Mouse (Mus musculus) intestine, embryonic 16.5 days (tissue): Measurements from ENCODE around the gene Fam114a2. TPM values are rescaled to one million over a fixed set of nuclear protein-coding genes. Genes with fewer than 3 reads are reported as not detected.
A peak's percentile ranks its signal among the peaks of the same experiment; 100 is the strongest.

Source experiments
- ATAC-seq: fragments of 200-750 bp; cut with Nextera tagmentation; 2 replicates; pipeline ENCODE4 v1.8.0; 2017; ENCODE audit warnings: moderate TSS enrichment, moderate library complexity
- H3K27ac ChIP-seq: fragments of 300-500 bp; sonication (generic); 2 replicates; pipeline ENCODE4 v1.5.1; 2014; ENCODE audit warnings: mild to moderate bottlenecking, low read length
- H3K27me3 ChIP-seq: fragments of 300-500 bp; sonication (generic); replicated peaks from 2 replicates; pipeline ENCODE4 v1.6.1; 2014; ENCODE audit warnings: low read length, control low read depth, mixed read lengths; ENCODE audit not compliant: control insufficient read depth, insufficient read depth
- H3K36me3 ChIP-seq: fragments of 300-500 bp; sonication (generic); 2 replicates; pipeline ENCODE4 v1.6.1; 2014; ENCODE audit warnings: low read length, control low read depth; ENCODE audit not compliant: control insufficient read depth, insufficient read depth
- H3K4me1 ChIP-seq: fragments of 300-500 bp; sonication (generic); 2 replicates; pipeline ENCODE4 v1.6.1; 2014; ENCODE audit warnings: low read length, control low read depth, mixed read lengths; ENCODE audit not compliant: control insufficient read depth, insufficient read depth
- H3K4me2 ChIP-seq: fragments of 300-500 bp; sonication (generic); 2 replicates; pipeline ENCODE4 v1.6.1; 2014; ENCODE audit warnings: low read depth, low read length, control low read depth
- H3K4me3 ChIP-seq: fragments of 300-500 bp; sonication (generic); 2 replicates; pipeline ENCODE4 v1.5.1; 2014; ENCODE audit warnings: mild to moderate bottlenecking, low read length
- H3K9ac ChIP-seq: fragments of 300-500 bp; sonication (generic); 2 replicates; pipeline ENCODE4 v1.6.1; 2014; ENCODE audit warnings: low read depth, low read length
- H3K9me3 ChIP-seq: fragments of 300-500 bp; sonication (generic); 2 replicates; pipeline ENCODE4 v1.6.1; 2016; ENCODE audit warnings: low read length, control low read depth; ENCODE audit not compliant: control insufficient read depth
- whole genome bisulfite sequencing: fragments of 180-500 bp; shearing (Covaris S2); extraction: QIAGEN DNeasy Blood & Tissue Kit; methylation state at CpG from one replicate; pipeline ENCODE4 v1.1.7; 2014; 5-methylcytosine and 5-hydroxymethylcytosine counted together
- polyA plus RNA-seq: library from polyadenylated mRNA; unstranded; fragments of >200 nt; fragmentation: Nextera tagmentation; extraction: Ambion mirVana; gene quantifications from 2 replicates; pipeline ENCODE4 v1.2.1, GENCODE M21; 2015

Fam114a2 gene
- polyA plus RNA-seq, 1 experiment from 2014 or later, result 90.5 TPM

GRCm38 (mm10) chr11:57497701-57498100 is 20.7 kb downstream of the Fam114a2 start:
- 0 out of 2 replicates have a peak, but pooled peaks cover 4% of the 10 kb centered on the region for H3K4me1 ChIP-seq
- H3K9ac ChIP-seq, result no peak overlapping the region
- no peaks in the 10 kb centered on the region for H3K9me3 ChIP-seq
- WGBS, result 79% methylated on average over 3 of the region's 3 CpGs
- H3K4me2 ChIP-seq, result no peak overlapping the region
- peaks cover 20% of the 10 kb centered on the region; the same call in 1 of the 2 replicates for H3K36me3 ChIP-seq
- no peak overlapping the region for H3K4me3 ChIP-seq
- no peak for ATAC-seq
- H3K27me3 ChIP-seq, result no peaks in the 10 kb centered on the region
- H3K27ac ChIP-seq, result no peak overlapping the region

DNA sequence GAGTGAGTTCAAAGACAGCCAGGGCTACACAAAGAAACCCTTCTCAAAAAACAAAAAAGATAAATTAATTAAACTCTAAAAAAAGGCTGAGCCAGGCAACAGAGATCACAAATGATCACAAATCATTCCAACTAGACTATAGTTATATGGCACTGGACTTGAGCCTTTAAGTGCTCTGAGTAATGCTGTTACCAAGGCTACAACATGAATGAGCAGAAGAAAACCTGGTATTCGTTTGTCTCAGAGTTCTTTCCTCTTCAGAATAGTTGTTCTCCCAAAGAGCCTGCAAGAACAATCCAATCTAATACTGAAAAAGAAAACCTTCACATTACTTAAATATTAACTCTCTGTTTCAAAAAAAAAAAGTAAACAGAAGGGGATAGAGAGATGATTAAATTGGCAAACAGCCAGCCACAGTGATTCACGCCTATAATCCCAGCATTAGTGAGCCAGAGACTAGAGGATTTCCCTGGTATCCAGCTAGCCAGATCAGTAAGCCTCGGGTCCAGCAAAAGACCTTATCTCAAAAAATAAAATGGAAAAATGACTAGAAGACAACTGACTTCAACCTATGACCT is 21.9 kb downstream of the Fam114a2 start:
- Histone ChIP-seq H3K9ac (no peak overlapping the region), H3K27ac (no peak overlapping the region; the same call in 1 of the 2 replicates), H3K4me3 (no peak overlapping the region), H3K36me3 (peaks cover 20% of the 10 kb centered on the region; the same call in 1 of the 2 replicates), H3K9me3 (no peaks in the 10 kb centered on the region), H3K4me2 (no peak overlapping the region), H3K4me1 (0 out of 2 replicates have a peak, but pooled peaks cover 4% of the 10 kb centered on the region), H3K27me3 (no peaks in the 10 kb centered on the region)
- ATAC-seq, result peak; percentile 60
- WGBS, result 37% methylated on average over 3 of the region's 3 CpGs

DNA sequence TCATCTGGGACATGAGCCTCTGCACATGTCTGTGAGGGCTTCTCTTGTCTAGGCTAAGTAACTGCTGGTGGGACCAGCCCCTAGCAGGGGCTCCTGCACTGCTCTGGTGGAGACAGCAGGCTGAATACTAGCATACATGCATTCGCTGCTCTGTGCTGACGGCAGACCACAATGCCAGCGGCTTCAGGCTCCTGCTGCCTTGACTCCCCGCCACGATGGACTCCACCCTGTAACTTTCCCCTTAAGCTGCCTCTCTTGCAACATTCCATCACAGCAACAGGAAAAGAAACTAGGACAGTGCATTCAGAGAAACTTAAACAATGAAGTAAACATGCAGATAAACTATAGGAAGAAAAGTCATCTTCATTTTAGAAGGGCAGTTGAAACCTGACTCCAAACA is 30.0 kb downstream of the Fam114a2 start:
- Histone ChIP-seq H3K4me3 (no peak overlapping the region), H3K9me3 (no peaks in the 10 kb centered on the region), H3K4me2 (no peak overlapping the region), H3K36me3 (peaks cover 19% of the 10 kb centered on the region), H3K9ac (no peak overlapping the region), H3K27me3 (no peaks in the 10 kb centered on the region), H3K4me1 (no peaks in the 10 kb centered on the region), H3K27ac (no peak overlapping the region)
- ATAC-seq, result no peak
- 70% methylated on average over 5 of the region's 5 CpGs for whole genome bisulfite sequencing

- Histone ChIP-seq H3K4me1 (no peaks in the 10 kb centered on the region), H3K36me3 (peaks cover 3% of the 10 kb centered on the region; the same call in 1 of the 2 replicates), H3K4me2 (no peak overlapping the region), H3K27ac (no peak overlapping the region), H3K9ac (no peak overlapping the region), H3K9me3 (no peaks in the 10 kb centered on the region), H3K4me3 (no peak overlapping the region), H3K27me3 (no peaks in the 10 kb centered on the region)
- no peak for ATAC-seq
- WGBS, result 90% methylated on average over 5 of the region's 5 CpGs
Measured at GRCm38 (mm10) chr11:57478077-57478476, 40.3 kb downstream of the Fam114a2 start.

- Histone ChIP-seq H3K4me1 (no peaks in the 10 kb centered on the region), H3K4me2 (no peak overlapping the region), H3K4me3 (no peak overlapping the region), H3K36me3 (0 out of 2 replicates have a peak, but pooled peaks cover 3% of the 10 kb centered on the region), H3K9me3 (no peaks in the 10 kb centered on the region), H3K27me3 (no peaks in the 10 kb centered on the region), H3K27ac (no peak overlapping the region), H3K9ac (no peak overlapping the region)
- no peak for ATAC-seq
- 48% methylated on average over 6 of the region's 6 CpGs for WGBS
Measured at GRCm38 (mm10) chr11:57475119-57475518, 43.3 kb downstream of the Fam114a2 start.

DNA sequence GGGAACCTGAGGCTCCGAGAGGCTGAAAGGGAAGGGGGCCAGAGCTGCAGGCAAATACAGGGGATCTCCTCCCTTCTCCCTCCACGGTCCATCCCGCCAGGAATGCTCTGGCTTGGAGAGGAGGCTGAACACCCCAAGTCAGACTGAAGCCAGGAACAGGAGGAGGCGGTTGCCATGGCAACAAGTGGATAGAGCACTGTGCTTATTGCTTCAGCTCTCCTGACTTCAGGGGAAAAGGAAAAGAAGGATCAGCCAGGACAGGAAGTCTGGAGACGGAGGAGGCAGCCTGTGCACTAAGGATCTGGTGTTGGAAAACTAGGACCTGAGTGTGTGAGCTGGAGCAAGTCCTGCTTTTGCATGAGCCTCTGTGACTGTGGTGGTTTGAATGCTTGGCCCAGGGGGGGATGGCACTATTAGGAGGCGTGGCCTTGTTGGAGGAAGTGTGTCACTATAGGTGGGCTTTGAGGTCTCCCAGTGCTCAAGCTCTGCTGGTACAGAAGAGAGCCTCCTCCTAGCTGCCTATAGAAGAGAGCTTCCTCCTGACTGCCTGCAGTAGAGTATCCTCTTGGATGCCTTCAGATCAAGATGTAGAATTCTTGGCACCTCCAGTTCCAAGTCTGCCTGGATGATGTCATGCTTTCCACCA is 44.0 kb downstream of the Fam114a2 start:
- no peak for ATAC-seq
- WGBS, result 63% methylated on average over 6 of the region's 6 CpGs

GRCm38 (mm10) chr11:57470979-57471378 is 47.4 kb downstream of the Fam114a2 start:
- H3K27me3 ChIP-seq, result no peaks in the 10 kb centered on the region
- H3K27ac ChIP-seq, result no peak overlapping the region
- 80% methylated on average over 7 of the region's 7 CpGs for WGBS
- H3K4me3 ChIP-seq, result no peak overlapping the region
- no peak overlapping the region for H3K4me2 ChIP-seq
- H3K36me3 ChIP-seq, result no peaks in the 10 kb centered on the region
- H3K9ac ChIP-seq, result no peak overlapping the region
- H3K4me1 ChIP-seq, result no peaks in the 10 kb centered on the region
- no peak for ATAC-seq
- H3K9me3 ChIP-seq, result no peaks in the 10 kb centered on the region

More for the DNA sequence above, 44.0 kb downstream of the Fam114a2 start:
- no peak overlapping the region for H3K9ac ChIP-seq
- no peak overlapping the region for H3K4me3 ChIP-seq
- H3K27me3 ChIP-seq, result no peaks in the 10 kb centered on the region
- 0 out of 2 replicates have a peak, but pooled peaks cover 3% of the 10 kb centered on the region for H3K36me3 ChIP-seq
- no peaks in the 10 kb centered on the region for H3K9me3 ChIP-seq
- H3K27ac ChIP-seq, result no peak overlapping the region
- H3K4me2 ChIP-seq, result no peak overlapping the region
- no peaks in the 10 kb centered on the region for H3K4me1 ChIP-seq

GRCm38 (mm10) chr11:57470056-57470455 is 48.4 kb downstream of the Fam114a2 start:
- no peak for ATAC-seq
- no peaks in the 10 kb centered on the region for H3K36me3 ChIP-seq
- WGBS, result 49% methylated on average over 6 of the region's 6 CpGs
- no peaks in the 10 kb centered on the region for H3K27me3 ChIP-seq
- no peak overlapping the region for H3K27ac ChIP-seq
- no peak overlapping the region for H3K4me2 ChIP-seq
- H3K4me1 ChIP-seq, result no peaks in the 10 kb centered on the region
- H3K4me3 ChIP-seq, result no peak overlapping the region
- H3K9me3 ChIP-seq, result no peaks in the 10 kb centered on the region
- no peak overlapping the region for H3K9ac ChIP-seq

GRCm38 (mm10) chr11:57468706-57469105 is 49.7 kb downstream of the Fam114a2 start:
- WGBS, result 74% methylated on average over 4 of the region's 4 CpGs
- Histone ChIP-seq H3K9ac (no peak overlapping the region), H3K4me1 (no peaks in the 10 kb centered on the region), H3K9me3 (no peaks in the 10 kb centered on the region), H3K27ac (no peak overlapping the region), H3K4me2 (no peak overlapping the region), H3K27me3 (no peaks in the 10 kb centered on the region), H3K4me3 (no peak overlapping the region), H3K36me3 (no peaks in the 10 kb centered on the region)
- ATAC-seq, result no peak
